Mouse (Mus musculus): ENCODE results near the gene Gm28374. TPM values are rescaled to one million over a fixed set of nuclear protein-coding genes. Genes with fewer than 3 reads are reported as not detected.

Gm28374 gene
- polyA plus RNA-seq, 1 experiment from 2014 or later = 1.0 TPM

GRCm38 (mm10) chr19:6057313-6058096 lies 24.6 kb downstream of the Gm28374 start, which contains the start of the genes Mrpl49 and Fau:
Gene Mrpl49 (minus strand): TSS chr19:6057785.
Gene Fau (plus strand): TSS chr19:6057844.
- Histone ChIP-seq H3K27me3 (ENCODE audit: insufficient read depth, low read length) (no peaks in the 10 kb centered on the region), H3K4me1 (ENCODE audit: insufficient read depth) (peaks cover 7% of the 10 kb centered on the region; the same call in 1 of the 2 replicates), H3K27ac (ENCODE audit: low read depth) (peak within 1 kb of the TSS; percentile 69), H3K4me2 (peak within 1 kb of the TSS; percentile 74), H3K4me3 (ENCODE audit: low read depth, low read length) (peak within 1 kb of the TSS; percentile 86), H3K9ac (peak within 1 kb of the TSS; percentile 91), H3K36me3 (ENCODE audit: insufficient read depth) (peaks cover 48% of the 10 kb centered on the region), H3K9me3 (ENCODE audit: low read depth, low read length) (no peaks in the 10 kb centered on the region)
- no peak for TF ChIP-seq CTCF (IDR thresholded peaks at IDR 0.05; ENCODE audit: low read depth)
- ATAC-seq (ENCODE audit: insufficient read depth) (peak; percentile 79), DNase-seq (peak; percentile 100)
- under 1% methylated on average over 63 of the region's 63 CpGs for WGBS

GRCm38 (mm10) chr19:6056696-6057095 lies 25.4 kb downstream of the Gm28374 start:
- DNase-seq = no peak
- Histone ChIP-seq H3K4me3 (ENCODE audit: low read depth, low read length) (peak overlapping the region; percentile 86), H3K9ac (peak overlapping the region; percentile 91), H3K4me2 (peak overlapping the region; percentile 74), H3K9me3 (ENCODE audit: low read depth, low read length) (no peaks in the 10 kb centered on the region), H3K4me1 (ENCODE audit: insufficient read depth) (no peaks in the 10 kb centered on the region), H3K27ac (ENCODE audit: low read depth) (no peak overlapping the region), H3K27me3 (ENCODE audit: insufficient read depth, low read length) (no peaks in the 10 kb centered on the region), H3K36me3 (ENCODE audit: insufficient read depth) (peaks cover 56% of the 10 kb centered on the region)
- TF ChIP-seq CTCF (IDR thresholded peaks at IDR 0.05; ENCODE audit: low read depth) = no peak
- WGBS = 54% methylated on average over 4 of the region's 4 CpGs
- ATAC-seq (ENCODE audit: insufficient read depth) = no peak

- WGBS = 82% methylated on average over 5 of the region's 5 CpGs
- Histone ChIP-seq H3K9ac (no peak overlapping the region), H3K36me3 (ENCODE audit: insufficient read depth) (peaks cover 74% of the 10 kb centered on the region), H3K27ac (ENCODE audit: low read depth) (no peak overlapping the region), H3K27me3 (ENCODE audit: insufficient read depth, low read length) (no peaks in the 10 kb centered on the region), H3K9me3 (ENCODE audit: low read depth, low read length) (no peaks in the 10 kb centered on the region), H3K4me1 (ENCODE audit: insufficient read depth) (no peaks in the 10 kb centered on the region), H3K4me2 (no peak overlapping the region), H3K4me3 (ENCODE audit: low read depth, low read length) (no peak overlapping the region)
- ATAC-seq (ENCODE audit: insufficient read depth) = no peak
- DNase-seq = no peak
- no peak for TF ChIP-seq CTCF (IDR thresholded peaks at IDR 0.05; ENCODE audit: low read depth)
These were observed 27.8 kb downstream of the Gm28374 start for GRCm38 (mm10) chr19:6054296-6054695.

GRCm38 (mm10) chr19:6052516-6052915 lies 29.5 kb downstream of the Gm28374 start:
- H3K9ac ChIP-seq = no peak overlapping the region
- H3K36me3 ChIP-seq (ENCODE audit: insufficient read depth) = peaks cover 81% of the 10 kb centered on the region
- ATAC-seq (ENCODE audit: insufficient read depth) = no peak
- peaks cover 5% of the 10 kb centered on the region; the same call in 1 of the 2 replicates for H3K4me1 ChIP-seq (ENCODE audit: insufficient read depth)
- no peak overlapping the region for H3K4me2 ChIP-seq
- no peaks in the 10 kb centered on the region for H3K9me3 ChIP-seq (ENCODE audit: low read depth, low read length)
- no peak for DNase-seq
- no peak overlapping the region for H3K4me3 ChIP-seq (ENCODE audit: low read depth, low read length)
- H3K27ac ChIP-seq (ENCODE audit: low read depth) = no peak overlapping the region
- no peak for TF ChIP-seq CTCF (IDR thresholded peaks at IDR 0.05; ENCODE audit: low read depth)
- 73% methylated on average over 7 of the region's 7 CpGs for WGBS
- no peaks in the 10 kb centered on the region for H3K27me3 ChIP-seq (ENCODE audit: insufficient read depth, low read length)

GRCm38 (mm10) chr19:6048681-6049410 lies 33.2 kb downstream of the Gm28374 start:
- ATAC-seq (ENCODE audit: insufficient read depth) (no peak), DNase-seq (no peak)
- no peak overlapping the region for H3K4me3 ChIP-seq (ENCODE audit: low read depth, low read length)
- no peak for TF ChIP-seq CTCF (IDR thresholded peaks at IDR 0.05; ENCODE audit: low read depth)
- no peak overlapping the region for H3K27ac ChIP-seq (ENCODE audit: low read depth)
- H3K4me1 ChIP-seq (ENCODE audit: insufficient read depth) = peaks cover 6% of the 10 kb centered on the region; the same call in 1 of the 2 replicates
- 87% methylated on average over 11 of the region's 11 CpGs for WGBS
- no peak overlapping the region; the same call in 1 of the 2 replicates for H3K4me2 ChIP-seq
- H3K27me3 ChIP-seq (ENCODE audit: insufficient read depth, low read length) = no peaks in the 10 kb centered on the region
- H3K36me3 ChIP-seq (ENCODE audit: insufficient read depth) = peaks cover 60% of the 10 kb centered on the region
- no peak overlapping the region for H3K9ac ChIP-seq
- no peaks in the 10 kb centered on the region for H3K9me3 ChIP-seq (ENCODE audit: low read depth, low read length)

GRCm38 (mm10) chr19:6047899-6048166 lies 34.2 kb downstream of the Gm28374 start:
- Histone ChIP-seq H3K27me3 (ENCODE audit: insufficient read depth, low read length) (no peaks in the 10 kb centered on the region), H3K27ac (ENCODE audit: low read depth) (0 out of 2 replicates have a peak overlapping the region, but pooled peaks have one; percentile 99), H3K4me1 (ENCODE audit: insufficient read depth) (peaks cover 6% of the 10 kb centered on the region; the same call in 1 of the 2 replicates), H3K9me3 (ENCODE audit: low read depth, low read length) (no peaks in the 10 kb centered on the region), H3K4me2 (peak overlapping the region; percentile 78), H3K36me3 (ENCODE audit: insufficient read depth) (peaks cover 50% of the 10 kb centered on the region), H3K9ac (peak overlapping the region; percentile 92), H3K4me3 (ENCODE audit: low read depth, low read length) (peak overlapping the region; percentile 94)
- TF ChIP-seq CTCF (IDR thresholded peaks at IDR 0.05; ENCODE audit: low read depth) = no peak
- DNase-seq (no peak), ATAC-seq (ENCODE audit: insufficient read depth) (no peak)
- 75% methylated on average over 8 of the region's 8 CpGs for WGBS

Measured in lung, embryonic 14.5 days (tissue).